Mouse (Mus musculus) heart, postnatal 4 days (tissue): ENCODE measurements at regions not wholly inside any gene's neighbourhood (a gene's known extent, or its start where the extent isn't known, plus 50 kb on each side); places are given as distances from the start of the nearest gene placed in this dataset.

ENCODE experiments used
- DNase-seq: peaks from one replicate; pipeline ENCODE4 v3.0.0; 2021

DNA sequence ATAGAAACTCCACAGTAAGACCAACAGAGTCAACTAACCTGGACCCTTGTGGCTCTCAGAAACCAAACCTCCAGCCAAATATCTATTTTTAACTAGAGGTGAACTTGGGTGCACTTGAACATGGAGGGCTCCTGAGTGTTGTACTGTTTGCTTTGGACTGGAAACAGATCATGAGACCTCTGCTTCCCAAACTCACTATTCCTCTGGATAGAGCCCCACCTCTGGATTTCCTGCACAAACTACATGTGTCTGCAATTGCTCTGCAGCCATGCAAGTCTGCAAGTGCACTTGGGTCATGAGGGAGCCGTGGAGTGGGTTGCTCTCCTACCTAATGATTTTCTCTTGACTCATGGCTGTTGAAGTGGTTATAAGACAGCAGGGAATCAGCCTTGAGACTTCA lies 759.9 kb upstream of the Fam160b2 start:
- peak; percentile 4 for DNase-seq

GRCm38 (mm10) chr14:71338219-71338618 lies 738.6 kb upstream of the Fam160b2 start:
- DNase-seq, result no peak

GRCm38 (mm10) chr14:71336906-71337305 lies 737.3 kb upstream of the Fam160b2 start:
- no peak for DNase-seq

GRCm38 (mm10) chr14:71334022-71334421 lies 734.4 kb upstream of the Fam160b2 start:
- DNase-seq, result no peak

GRCm38 (mm10) chr14:71329862-71330630 lies 730.4 kb upstream of the Fam160b2 start:
- no peak for DNase-seq

- DNase-seq, result peak; percentile 17
Measured at GRCm38 (mm10) chr14:71327621-71328020, 728.0 kb upstream of the Fam160b2 start.

GRCm38 (mm10) chr14:71326521-71327105 lies 727.0 kb upstream of the Fam160b2 start:
- DNase-seq, result no peak

DNA sequence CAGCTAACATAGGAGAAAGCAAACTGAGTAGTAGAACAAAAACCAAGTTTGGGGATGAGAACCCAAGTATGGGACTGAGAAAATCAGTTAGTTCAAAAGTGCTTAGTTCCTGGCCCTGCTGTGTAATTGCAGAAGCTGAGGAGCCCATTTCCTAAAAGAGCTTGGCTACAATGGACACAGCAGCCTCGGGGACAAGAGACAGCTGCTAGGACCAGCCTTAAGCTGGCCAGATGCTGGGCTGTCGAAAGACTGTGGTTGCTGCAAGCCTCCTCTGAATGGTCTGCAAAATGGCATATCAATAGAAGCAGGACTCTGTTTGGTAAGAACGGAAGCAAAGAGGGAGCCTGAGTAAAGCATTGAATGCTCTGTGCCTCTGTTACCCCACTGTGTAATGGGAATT lies 715.6 kb upstream of the Fam160b2 start:
- DNase-seq, result no peak

- peak; percentile 33 for DNase-seq
Measured at GRCm38 (mm10) chr14:71299755-71300154, 700.1 kb upstream of the Fam160b2 start.

GRCm38 (mm10) chr14:71281568-71281967 lies 681.9 kb upstream of the Fam160b2 start:
- no peak for DNase-seq

GRCm38 (mm10) chr14:71276309-71276791 lies 676.7 kb upstream of the Fam160b2 start:
- DNase-seq, result peak; percentile 30

GRCm38 (mm10) chr14:71272470-71272869 lies 672.8 kb upstream of the Fam160b2 start:
- DNase-seq, result no peak

GRCm38 (mm10) chr14:71257650-71258049 lies 658.0 kb upstream of the Fam160b2 start:
- DNase-seq, result no peak

- no peak for DNase-seq
Measured at GRCm38 (mm10) chr14:71254207-71254606, 654.6 kb upstream of the Fam160b2 start.

DNA sequence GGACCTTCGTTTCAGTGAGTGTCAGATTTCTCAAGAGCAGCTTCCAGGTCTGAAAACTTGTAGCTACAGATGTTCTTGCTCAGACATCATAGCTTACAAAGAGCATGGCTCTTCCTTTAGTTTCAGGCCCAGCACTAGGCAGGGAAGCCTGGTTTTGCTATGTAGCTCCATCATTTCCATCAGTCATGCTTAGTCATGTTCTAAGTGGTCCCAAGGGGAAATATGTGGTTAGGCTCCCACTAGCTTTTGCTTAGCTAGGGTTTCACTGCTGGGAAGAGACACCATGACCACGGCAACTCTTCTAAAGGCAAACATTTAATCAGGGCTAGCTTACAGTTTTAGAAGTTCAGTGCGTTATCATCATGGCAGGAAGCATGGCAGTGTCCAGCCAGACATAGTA lies 652.5 kb upstream of the Fam160b2 start:
- DNase-seq, result no peak

- no peak for DNase-seq
Measured at GRCm38 (mm10) chr14:71251116-71251515, 651.5 kb upstream of the Fam160b2 start.

DNA sequence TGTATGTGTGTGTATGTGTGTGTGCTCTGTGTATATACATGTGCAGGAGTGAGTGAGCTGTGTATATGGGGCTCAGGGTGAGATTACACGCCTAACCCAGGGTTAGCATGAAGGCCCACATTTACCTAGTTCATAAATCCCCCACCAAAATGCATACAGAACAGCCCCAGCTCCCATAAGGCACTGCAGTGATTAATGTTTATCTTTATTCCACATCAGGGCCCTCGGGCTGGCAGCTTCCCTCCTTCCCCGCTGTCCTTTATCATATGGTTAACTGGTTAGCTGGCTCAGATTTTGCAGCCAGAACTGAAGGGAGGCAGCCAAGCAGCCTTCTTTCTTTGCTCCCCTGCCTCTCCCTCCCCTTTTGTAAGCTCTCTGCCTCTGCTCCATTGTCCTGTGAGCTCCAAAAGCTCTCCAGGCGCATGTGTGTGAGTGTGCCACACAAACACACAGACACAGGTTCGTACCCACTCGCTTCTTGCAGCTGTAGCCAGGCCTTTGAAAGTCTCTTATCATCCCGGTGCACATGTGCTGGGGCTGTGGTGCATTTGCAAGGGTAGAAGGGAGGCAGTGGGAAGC lies 649.8 kb upstream of the Fam160b2 start:
- no peak for DNase-seq

- DNase-seq, result no peak
Measured at GRCm38 (mm10) chr14:71248534-71248933, 648.9 kb upstream of the Fam160b2 start.

GRCm38 (mm10) chr14:71241655-71242390 lies 642.2 kb upstream of the Fam160b2 start:
- no peak for DNase-seq

GRCm38 (mm10) chr14:71236192-71236591 lies 636.6 kb upstream of the Fam160b2 start:
- DNase-seq, result no peak

DNA sequence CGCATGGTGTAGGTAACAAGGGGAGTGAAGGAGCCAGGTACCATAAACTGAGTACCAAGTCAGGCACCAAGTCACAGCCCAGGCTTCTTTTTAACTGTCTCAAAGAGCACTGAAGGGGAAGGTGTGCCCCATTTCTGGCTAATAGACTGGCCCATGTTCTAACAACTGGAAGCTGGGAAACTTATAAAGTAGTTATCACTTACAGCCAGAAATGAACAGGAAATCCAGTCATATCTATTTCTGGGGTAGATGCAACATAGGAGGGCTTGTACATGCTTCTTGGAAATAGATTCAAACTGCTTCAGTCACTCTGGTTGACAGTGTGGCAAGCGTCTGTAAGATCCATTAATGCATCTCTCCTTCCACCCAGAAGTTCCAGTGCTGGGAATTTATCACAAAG lies 635.3 kb upstream of the Fam160b2 start:
- DNase-seq, result no peak

- no peak for DNase-seq
Measured at GRCm38 (mm10) chr14:71234276-71234675, 634.6 kb upstream of the Fam160b2 start.

GRCm38 (mm10) chr14:71231223-71231815 lies 631.7 kb upstream of the Fam160b2 start:
- no peak for DNase-seq
